Mouse (Mus musculus) forebrain, embryonic 14.5 days (tissue): ENCODE measurements around the gene Galnt10. TPM values are rescaled to one million over a fixed set of nuclear protein-coding genes. Genes with fewer than 3 reads are reported as not detected.

ENCODE experiments used
- ATAC-seq: fragments of 200-750 bp; cut with Nextera tagmentation; 2 replicates; pipeline ENCODE4 v1.8.0; 2017; ENCODE audit warnings: mild to moderate bottlenecking, moderate library complexity
- DNase-seq: peaks from one replicate; pipeline ENCODE4 v3.0.0-alpha.2; 2015; ENCODE audit warnings: low spot score
- H3K27ac ChIP-seq: fragments of 300-500 bp; sonication (generic); 2 replicates; pipeline ENCODE4 v1.5.1; 2014; ENCODE audit warnings: low read depth, mild to moderate bottlenecking, control low read depth, low read length, moderate library complexity
- H3K27me3 ChIP-seq: fragments of 300-500 bp; sonication (generic); replicated peaks from 2 replicates; pipeline ENCODE4 v1.6.1; 2014; ENCODE audit warnings: low read length, control low read depth, mixed read lengths; ENCODE audit not compliant: control insufficient read depth, insufficient read depth
- H3K36me3 ChIP-seq: fragments of 300-500 bp; sonication (generic); 2 replicates; pipeline ENCODE4 v1.6.1; 2014; ENCODE audit warnings: low read length, control low read depth; ENCODE audit not compliant: control insufficient read depth, insufficient read depth
- H3K4me1 ChIP-seq: fragments of 300-500 bp; sonication (generic); 2 replicates; pipeline ENCODE4 v1.6.1; 2014; ENCODE audit warnings: antibody characterized with exemption, low read length, control low read depth; ENCODE audit not compliant: control insufficient read depth, insufficient read depth
- H3K4me2 ChIP-seq: fragments of 300-500 bp; sonication (generic); 2 replicates; pipeline ENCODE4 v1.6.1; 2014; ENCODE audit warnings: mild to moderate bottlenecking, control low read depth, low read length
- H3K4me3 ChIP-seq: fragments of 300-500 bp; sonication (generic); 2 replicates; pipeline ENCODE4 v1.5.1; 2014; ENCODE audit warnings: low read depth, low read length, control low read depth
- H3K9ac ChIP-seq: fragments of 300-500 bp; sonication (generic); 2 replicates; pipeline ENCODE4 v1.6.1; 2014; ENCODE audit warnings: mild to moderate bottlenecking, low read length, control low read depth, moderate library complexity
- H3K9me3 ChIP-seq: fragments of 300-500 bp; sonication (generic); replicated peaks from 2 replicates; pipeline ENCODE4 v1.6.1; 2016; ENCODE audit warnings: low read length, control low read depth, mixed read lengths; ENCODE audit not compliant: control insufficient read depth
- WGBS: fragments of 180-500 bp; shearing (Covaris S2); extraction: QIAGEN DNeasy Blood & Tissue Kit; methylation state at CpG from one replicate; pipeline ENCODE4 v1.1.7; 2014; 5-methylcytosine and 5-hydroxymethylcytosine counted together
- polyA plus RNA-seq: library from polyadenylated mRNA; unstranded; fragments of >200 nt; fragmentation: Nextera tagmentation; extraction: Ambion mirVana; gene quantifications from 2 replicates; pipeline ENCODE4 v1.2.1, GENCODE M21; 2014

Gene Galnt10
- polyA plus RNA-seq, 1 experiment from 2014 or later: 6.1 TPM

GRCm38 (mm10) chr11:57801766-57802510 is 156.7 kb downstream of the Galnt10 start:
- under 1% methylated on average over 76 of the region's 85 CpGs for WGBS

GRCm38 (mm10) chr11:57802511-57802870 is 157.2 kb downstream of the Galnt10 start:
- WGBS: under 1% methylated on average over 18 of the region's 18 CpGs
- peaks cover 4% of the 10 kb centered on the region; the same call in 1 of the 2 replicates for H3K36me3 ChIP-seq
- no peaks in the 10 kb centered on the region for H3K9me3 ChIP-seq
- H3K27ac ChIP-seq: 0 out of 2 replicates have a peak overlapping the region, but pooled peaks have one; percentile 9
- H3K4me3 ChIP-seq: peak overlapping the region; percentile 95
- no peaks in the 10 kb centered on the region for H3K27me3 ChIP-seq
- H3K4me1 ChIP-seq: peaks cover 18% of the 10 kb centered on the region
- DNase-seq (peak; percentile 57), ATAC-seq (no peak)
- peak overlapping the region; percentile 96 for H3K4me2 ChIP-seq
- peak overlapping the region; percentile 87 for H3K9ac ChIP-seq

More at GRCm38 (mm10) chr11:57801766-57802510, 156.7 kb downstream of the Galnt10 start:
- H3K9ac ChIP-seq: peak overlapping the region; percentile 87
- DNase-seq: peak; percentile 59
- peaks cover 3% of the 10 kb centered on the region; the same call in 1 of the 2 replicates for H3K36me3 ChIP-seq
- H3K4me3 ChIP-seq: peak overlapping the region; percentile 95
- H3K4me1 ChIP-seq: peaks cover 18% of the 10 kb centered on the region
- H3K4me2 ChIP-seq: peak overlapping the region; percentile 96
- peak; percentile 59 for ATAC-seq
- peak overlapping the region; percentile 48; the same call in 1 of the 2 replicates for H3K27ac ChIP-seq
- no peaks in the 10 kb centered on the region for H3K9me3 ChIP-seq
- H3K27me3 ChIP-seq: no peaks in the 10 kb centered on the region

- Histone ChIP-seq H3K9me3 (no peaks in the 10 kb centered on the region), H3K9ac (no peak overlapping the region), H3K27ac (no peak overlapping the region), H3K27me3 (no peaks in the 10 kb centered on the region), H3K4me2 (no peak overlapping the region), H3K4me1 (peaks cover 18% of the 10 kb centered on the region), H3K36me3 (peaks cover 20% of the 10 kb centered on the region), H3K4me3 (no peak overlapping the region)
- ATAC-seq (no peak), DNase-seq (no peak)
- 80% methylated on average over 3 of the region's 3 CpGs for WGBS
Observed at GRCm38 (mm10) chr11:57805047-57805446, 159.8 kb downstream of the Galnt10 start.

GRCm38 (mm10) chr11:57809017-57809731 is 163.9 kb downstream of the Galnt10 start:
- no peak for DNase-seq
- peaks cover 42% of the 10 kb centered on the region for H3K36me3 ChIP-seq
- no peak overlapping the region for H3K9ac ChIP-seq
- no peak for ATAC-seq
- H3K4me2 ChIP-seq: no peak overlapping the region
- H3K9me3 ChIP-seq: no peaks in the 10 kb centered on the region
- no peaks in the 10 kb centered on the region for H3K27me3 ChIP-seq
- no peak overlapping the region for H3K27ac ChIP-seq
- H3K4me1 ChIP-seq: no peaks in the 10 kb centered on the region
- no peak overlapping the region for H3K4me3 ChIP-seq
- WGBS: 97% methylated on average over 17 of the region's 17 CpGs

- no peak overlapping the region for H3K9ac ChIP-seq
- no peaks in the 10 kb centered on the region for H3K4me1 ChIP-seq
- no peak overlapping the region for H3K27ac ChIP-seq
- H3K4me2 ChIP-seq: no peak overlapping the region
- H3K9me3 ChIP-seq: no peaks in the 10 kb centered on the region
- 90% methylated on average over 8 of the region's 8 CpGs for WGBS
- DNase-seq (no peak), ATAC-seq (no peak)
- no peaks in the 10 kb centered on the region for H3K27me3 ChIP-seq
- no peak overlapping the region for H3K4me3 ChIP-seq
- peaks cover 42% of the 10 kb centered on the region for H3K36me3 ChIP-seq
Observed at GRCm38 (mm10) chr11:57809732-57810098, 164.5 kb downstream of the Galnt10 start.

- peaks cover 42% of the 10 kb centered on the region for H3K36me3 ChIP-seq
- no peak for ATAC-seq
- 91% methylated on average over 7 of the region's 7 CpGs for WGBS
Observed at GRCm38 (mm10) chr11:57811006-57811405, 165.8 kb downstream of the Galnt10 start.

GRCm38 (mm10) chr11:57812212-57812611 is 167.0 kb downstream of the Galnt10 start:
- H3K4me3 ChIP-seq: no peak overlapping the region
- no peak for DNase-seq
- no peak overlapping the region for H3K27ac ChIP-seq
- no peaks in the 10 kb centered on the region for H3K4me1 ChIP-seq
- no peak for ATAC-seq
- H3K36me3 ChIP-seq: peaks cover 38% of the 10 kb centered on the region
- no peaks in the 10 kb centered on the region for H3K27me3 ChIP-seq
- H3K9me3 ChIP-seq: no peaks in the 10 kb centered on the region
- H3K9ac ChIP-seq: no peak overlapping the region
- WGBS: 97% methylated on average over 8 of the region's 8 CpGs
- H3K4me2 ChIP-seq: no peak overlapping the region

More at GRCm38 (mm10) chr11:57811006-57811405, 165.8 kb downstream of the Galnt10 start:
- Histone ChIP-seq H3K4me3 (no peak overlapping the region), H3K9ac (no peak overlapping the region), H3K9me3 (no peaks in the 10 kb centered on the region), H3K27me3 (no peaks in the 10 kb centered on the region), H3K4me2 (no peak overlapping the region), H3K27ac (no peak overlapping the region), H3K4me1 (no peaks in the 10 kb centered on the region)
- DNase-seq: no peak

GRCm38 (mm10) chr11:57813641-57814040 is 168.4 kb downstream of the Galnt10 start:
- H3K4me3 ChIP-seq: no peak overlapping the region
- 92% methylated on average over 3 of the region's 3 CpGs for WGBS
- ATAC-seq: no peak
- no peak overlapping the region for H3K4me2 ChIP-seq
- no peak overlapping the region for H3K9ac ChIP-seq
- no peaks in the 10 kb centered on the region for H3K4me1 ChIP-seq
- no peak overlapping the region for H3K27ac ChIP-seq
- no peaks in the 10 kb centered on the region for H3K9me3 ChIP-seq
- H3K36me3 ChIP-seq: peaks cover 33% of the 10 kb centered on the region
- no peak for DNase-seq
- no peaks in the 10 kb centered on the region for H3K27me3 ChIP-seq

- Histone ChIP-seq H3K4me2 (no peak overlapping the region), H3K4me3 (no peak overlapping the region), H3K36me3 (no peaks in the 10 kb centered on the region), H3K27ac (no peak overlapping the region), H3K9me3 (no peaks in the 10 kb centered on the region), H3K27me3 (no peaks in the 10 kb centered on the region), H3K4me1 (no peaks in the 10 kb centered on the region), H3K9ac (no peak overlapping the region)
- ATAC-seq: no peak
- WGBS: 84% methylated on average over 4 of the region's 4 CpGs
- no peak for DNase-seq
Observed at GRCm38 (mm10) chr11:57818189-57818588, 172.9 kb downstream of the Galnt10 start.
